Mouse (Mus musculus) gonadal fat pad, adult 2 months (tissue): ENCODE data around the gene Hoxb1. TPM values are rescaled to one million over a fixed set of nuclear protein-coding genes. Genes with fewer than 3 reads are reported as not detected.

ENCODE experiments used
- DNase-seq: peaks from one replicate; pipeline ENCODE4 v3.0.0-alpha.2; 2012; ENCODE audit warnings: low read depth
- polyA plus RNA-seq: library from polyadenylated mRNA; depleted of rRNA; stranded (reverse); fragments of >200 nt; gene quantifications from 2 replicates; pipeline ENCODE4 v1.2.3, GENCODE M21; 2012

The Hoxb1 gene
- polyA plus RNA-seq, 1 experiment: 0.92 TPM

GRCm38 (mm10) chr11:96333241-96334001 lies 32.1 kb upstream of the Hoxb1 start:
- no peak for DNase-seq

DNA sequence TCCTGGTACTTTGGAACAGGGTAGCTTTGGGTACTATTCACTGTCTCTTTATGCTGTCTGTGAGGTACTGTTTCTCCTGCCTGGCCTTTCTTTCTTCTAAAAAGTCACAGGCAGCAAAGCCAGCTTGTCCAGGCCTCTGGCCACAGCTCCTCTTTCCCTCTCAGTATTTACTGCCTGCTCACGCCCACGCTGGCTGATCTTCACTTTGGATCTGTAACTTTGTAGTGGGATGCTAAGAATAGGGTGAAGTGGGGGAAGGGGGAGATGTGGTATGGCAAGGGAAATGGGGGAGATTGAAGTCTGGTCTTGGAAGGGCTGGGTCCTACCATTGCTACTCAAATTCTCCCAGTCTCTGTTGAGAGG lies 31.6 kb upstream of the Hoxb1 start:
- no peak for DNase-seq

DNA sequence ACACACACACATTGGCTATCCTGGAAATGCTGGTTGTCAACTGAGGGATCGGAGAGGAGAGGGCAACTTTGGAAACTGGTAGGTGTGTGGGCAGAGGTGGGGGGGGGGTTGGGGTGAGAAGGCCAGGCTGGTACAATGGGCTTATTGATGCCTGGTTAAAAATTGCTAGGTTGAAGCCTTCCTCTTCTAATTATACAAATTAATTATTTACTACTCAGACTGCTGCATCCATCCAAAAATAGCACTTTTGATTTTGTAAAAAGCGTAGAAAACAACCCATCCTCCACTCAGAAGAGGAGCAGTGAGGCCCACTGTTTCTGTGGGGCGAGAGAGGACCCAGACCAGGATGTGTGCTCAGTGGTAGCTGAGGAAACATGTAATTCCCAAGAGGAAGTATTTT lies 30.6 kb upstream of the Hoxb1 start:
- DNase-seq: no peak

- DNase-seq: no peak
These were observed 29.0 kb upstream of the Hoxb1 start for GRCm38 (mm10) chr11:96336597-96336996.

DNA sequence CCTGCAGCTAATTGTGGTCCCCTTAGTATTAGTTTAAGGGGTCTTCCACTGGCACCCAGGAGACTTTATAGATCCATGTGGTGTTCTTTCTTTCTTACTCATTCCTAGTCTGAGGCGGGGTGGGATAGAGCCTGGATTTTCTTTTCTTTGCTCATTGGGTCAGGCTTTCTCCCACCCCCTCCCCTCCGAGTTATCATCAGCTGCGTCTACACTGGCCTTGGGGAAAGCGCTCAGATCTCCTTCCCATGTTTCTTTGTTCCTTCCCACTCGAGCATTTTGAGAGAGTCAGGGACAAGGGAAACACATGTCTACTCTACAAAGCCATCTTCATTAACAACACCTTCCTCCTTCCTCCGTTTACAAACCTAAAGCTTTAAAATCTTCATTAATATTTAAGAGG lies 28.5 kb upstream of the Hoxb1 start:
- no peak for DNase-seq

DNA sequence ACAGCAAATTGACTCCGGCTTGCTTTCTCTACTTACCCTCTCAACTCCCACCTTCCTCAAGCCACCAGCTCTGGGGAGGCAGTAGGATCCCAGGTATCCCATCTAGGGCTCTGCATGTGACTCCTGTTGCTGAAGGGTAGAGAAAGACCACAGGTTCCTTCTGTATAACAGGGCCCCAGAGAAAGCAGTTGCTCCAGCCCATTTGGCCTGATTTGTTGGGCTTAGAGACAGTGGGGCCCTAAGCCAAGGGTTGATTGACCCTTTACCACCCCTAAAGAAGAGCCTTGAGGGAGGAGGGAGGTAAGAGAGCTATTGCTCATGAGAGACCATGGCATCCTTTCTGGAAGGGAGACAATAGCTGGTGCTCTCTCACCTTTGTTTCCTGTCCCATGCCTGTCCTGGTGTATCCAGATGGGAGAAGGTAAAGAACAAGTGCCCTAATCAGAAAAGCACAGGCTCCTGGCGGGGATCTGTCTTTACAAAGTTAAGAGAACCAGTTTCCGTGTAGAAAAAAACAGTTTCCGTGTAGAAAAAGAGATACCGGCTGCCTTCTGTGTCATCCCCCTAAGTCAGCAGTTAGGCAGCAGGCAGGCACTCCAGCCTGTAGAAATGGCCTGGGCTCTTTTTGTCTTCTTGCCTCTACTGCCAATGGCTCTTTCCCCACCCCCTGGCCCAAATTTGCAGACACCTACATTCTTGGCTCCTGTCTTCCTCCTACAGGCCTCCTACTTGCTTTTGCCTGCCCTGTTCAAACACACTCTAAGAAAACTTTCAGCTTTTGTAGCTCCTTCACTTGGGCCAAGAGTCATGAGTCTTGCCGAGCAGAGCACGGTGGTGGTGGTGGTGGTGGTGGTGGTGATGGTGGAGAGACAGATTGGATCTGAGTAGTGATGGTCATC lies 26.3 kb upstream of the Hoxb1 start:
- DNase-seq: no peak

DNA sequence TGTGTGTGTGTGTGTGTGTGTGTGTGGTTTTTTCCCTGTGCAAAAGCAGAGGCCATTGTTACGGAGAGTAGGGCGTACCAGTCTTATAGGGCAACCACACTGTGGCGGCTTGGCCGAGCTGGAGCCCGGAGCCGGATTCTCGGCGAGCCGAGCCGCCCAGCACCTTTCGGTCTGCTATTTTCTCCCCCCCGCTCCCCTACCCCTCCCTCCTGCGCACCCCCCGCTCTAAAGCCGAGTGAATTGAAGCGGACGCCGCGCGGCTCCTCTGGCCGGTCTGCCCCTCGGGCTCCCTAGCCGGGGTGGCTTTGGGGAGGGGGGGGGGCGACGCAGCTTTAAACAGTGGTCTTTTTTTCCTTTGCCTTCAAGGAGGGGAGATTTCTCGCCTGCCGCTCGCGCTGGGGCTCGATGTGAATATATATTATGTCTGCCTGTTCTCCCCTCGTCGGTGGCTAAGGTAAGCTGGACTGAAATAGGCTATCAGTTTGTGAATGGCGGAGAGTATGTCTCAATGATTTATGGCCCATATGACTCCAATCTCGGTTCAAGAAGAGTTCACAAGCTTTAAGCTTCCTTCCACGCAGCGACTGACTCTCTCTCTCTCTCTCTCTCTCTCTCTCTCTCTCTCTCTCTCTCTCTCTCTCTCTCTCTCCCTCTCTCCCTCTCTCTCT lies 24.7 kb upstream of the Hoxb1 start:
- DNase-seq: no peak

DNA sequence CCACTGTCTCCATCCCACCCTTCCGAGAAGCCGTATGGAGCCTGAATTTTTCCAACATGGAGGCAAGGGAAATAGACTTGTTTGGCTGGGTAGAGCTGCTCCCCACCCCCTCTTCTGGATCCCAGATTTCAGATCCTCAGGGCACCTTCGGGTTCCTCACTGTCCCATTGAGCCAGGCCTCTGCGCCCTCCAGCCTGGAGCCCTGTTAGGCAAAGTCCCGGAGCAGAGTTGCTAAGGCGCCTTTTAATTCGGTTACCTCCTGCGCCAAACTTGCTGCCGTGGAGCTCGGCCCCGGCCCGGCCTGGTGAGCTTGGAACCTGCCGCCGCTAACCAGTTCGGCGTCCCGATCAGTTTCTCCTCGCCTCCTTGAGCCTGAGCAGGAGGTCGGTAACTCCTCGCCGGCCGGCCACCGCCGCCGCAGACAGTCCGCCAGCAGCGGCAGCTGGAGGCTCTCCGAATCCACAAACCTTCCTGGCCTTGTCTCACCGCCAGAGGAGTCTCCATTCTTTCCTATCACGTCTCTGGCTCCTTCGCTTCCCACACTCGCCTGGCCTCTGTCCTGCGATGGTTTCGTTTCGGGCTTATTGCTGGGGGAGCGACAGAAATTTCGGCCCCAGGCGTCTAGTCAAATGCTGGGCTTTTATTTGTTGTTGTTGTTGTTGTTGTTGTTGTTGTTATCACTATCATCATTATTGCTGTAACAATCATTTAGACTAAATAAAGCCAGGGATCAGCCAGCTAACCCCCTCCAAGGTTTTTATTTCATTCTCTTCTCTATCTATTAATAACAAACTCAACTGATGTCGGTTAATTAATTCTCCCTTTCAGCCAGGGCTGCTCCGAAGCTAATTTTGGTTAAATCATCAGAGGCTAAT lies 23.6 kb upstream of the Hoxb1 start:
- DNase-seq: no peak

DNA sequence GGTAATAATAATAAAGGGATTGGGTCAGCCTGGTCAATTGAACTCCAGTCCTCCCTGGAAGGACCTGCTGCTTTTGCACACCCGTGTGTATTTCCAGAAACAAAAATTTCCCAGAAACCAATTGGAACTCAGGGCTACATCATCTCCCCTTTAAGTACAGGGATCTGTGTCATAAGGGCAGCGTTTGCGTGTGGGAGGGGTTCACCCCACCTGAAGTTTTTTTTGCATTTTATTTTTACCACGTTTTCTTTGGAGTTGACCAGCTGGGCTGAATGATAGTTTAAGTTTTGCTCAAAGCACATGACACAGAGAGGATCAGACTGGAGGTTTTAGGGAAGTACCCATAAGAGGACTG lies 23.0 kb upstream of the Hoxb1 start:
- DNase-seq: no peak

DNA sequence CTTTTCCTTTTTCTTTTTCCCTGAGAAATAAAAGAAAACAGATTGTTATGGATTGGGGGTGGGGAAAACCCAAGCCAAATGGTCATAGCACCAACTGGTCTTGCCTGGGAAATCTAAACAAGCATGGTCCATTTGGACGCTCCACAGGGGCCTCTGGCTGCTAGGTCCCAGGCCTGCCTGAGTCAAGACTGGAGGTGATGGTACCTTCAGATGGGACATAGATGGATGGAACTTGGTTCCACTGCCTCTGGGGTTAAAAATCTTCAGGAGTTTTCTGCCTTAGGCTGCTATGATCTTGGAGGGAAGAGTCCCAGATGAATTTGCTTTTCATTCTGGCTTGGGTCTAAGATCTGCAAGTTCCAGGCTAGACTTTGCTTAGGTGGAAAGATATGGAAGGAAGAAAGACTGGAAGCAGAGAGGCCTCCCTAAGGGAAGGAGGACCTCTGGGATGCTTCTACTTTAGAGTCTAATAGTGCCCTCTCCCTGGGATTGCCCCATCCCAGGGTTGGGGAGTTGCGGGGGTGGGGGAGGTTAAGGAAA lies 22.3 kb upstream of the Hoxb1 start:
- DNase-seq: no peak

DNA sequence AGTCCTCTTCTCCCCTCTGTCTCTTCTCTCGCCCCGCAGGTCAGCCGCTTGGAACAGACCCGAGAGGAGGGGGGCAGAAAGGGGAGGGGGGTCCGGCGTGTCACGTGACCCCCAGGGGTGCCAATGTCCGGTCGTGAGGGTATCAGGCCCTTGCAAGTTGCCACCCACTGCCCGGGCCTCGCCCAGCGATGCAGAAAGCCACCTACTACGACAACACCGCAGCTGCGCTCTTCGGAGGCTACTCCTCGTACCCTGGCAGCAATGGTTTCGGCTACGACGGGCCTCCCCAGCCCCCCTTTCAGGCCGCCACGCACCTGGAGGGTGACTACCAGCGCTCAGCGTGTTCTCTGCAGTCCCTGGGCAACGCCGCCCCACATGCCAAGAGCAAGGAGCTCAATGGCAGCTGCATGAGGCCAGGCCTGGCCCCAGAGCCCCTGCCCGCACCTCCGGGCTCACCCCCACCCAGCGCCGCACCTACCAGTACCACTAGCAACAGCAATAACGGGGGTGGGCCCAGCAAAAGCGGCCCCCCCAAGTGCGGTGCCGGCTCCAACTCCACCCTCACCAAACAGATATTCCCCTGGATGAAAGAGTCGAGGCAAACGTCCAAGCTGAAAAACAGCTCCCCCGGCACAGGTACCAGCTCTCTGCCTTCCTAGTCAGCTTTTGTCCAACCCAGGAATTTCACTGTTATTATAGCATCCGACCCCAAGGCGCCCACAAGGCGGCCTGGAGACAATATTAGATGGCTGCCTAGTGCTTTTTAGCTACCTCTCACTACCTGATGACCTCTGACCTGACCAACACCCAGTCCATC lies 21.3 kb upstream of the Hoxb1 start:
- DNase-seq: no peak

DNA sequence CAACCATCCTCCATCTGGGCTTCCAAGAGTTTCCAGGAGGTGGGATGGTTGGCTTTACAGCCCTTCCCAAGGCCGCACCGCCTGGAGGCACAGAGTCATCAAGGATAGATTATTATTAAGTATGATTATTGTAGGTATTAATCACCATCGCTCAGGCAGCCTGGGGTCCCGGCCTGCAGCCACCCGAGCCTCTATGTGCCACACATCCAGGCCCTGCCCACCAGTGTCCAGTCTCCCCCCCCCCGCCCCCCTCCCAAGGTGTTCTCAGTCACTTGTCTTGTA lies 20.7 kb upstream of the Hoxb1 start:
- no peak for DNase-seq

DNA sequence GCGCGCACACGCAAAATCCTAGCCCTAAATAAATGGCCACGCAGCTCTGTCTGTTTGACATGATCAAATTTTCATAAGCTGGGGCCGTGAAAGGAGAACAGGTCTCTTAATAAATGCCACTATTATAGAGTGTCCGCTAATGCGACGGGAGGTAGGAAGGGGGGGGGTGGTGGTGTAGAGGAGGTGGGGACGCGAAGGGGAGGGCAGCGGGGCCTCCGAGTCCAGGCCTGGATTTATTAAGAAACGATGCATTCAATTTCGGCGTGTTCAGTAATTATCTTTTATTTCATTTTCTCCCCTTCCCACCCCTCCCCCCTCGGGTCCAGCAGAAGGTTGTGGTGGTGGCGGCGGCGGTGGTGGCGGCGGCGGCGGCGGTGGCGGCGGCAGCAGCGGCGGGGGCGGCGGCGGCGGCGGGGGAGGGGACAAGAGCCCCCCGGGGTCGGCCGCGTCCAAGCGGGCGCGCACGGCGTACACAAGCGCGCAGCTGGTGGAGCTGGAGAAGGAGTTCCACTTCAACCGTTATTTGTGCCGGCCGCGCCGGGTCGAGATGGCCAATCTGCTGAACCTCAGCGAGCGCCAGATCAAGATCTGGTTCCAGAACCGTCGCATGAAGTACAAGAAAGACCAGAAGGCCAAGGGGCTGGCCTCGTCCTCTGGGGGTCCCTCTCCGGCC lies 20.2 kb upstream of the Hoxb1 start:
- DNase-seq: no peak

- DNase-seq: no peak
These were observed 19.4 kb upstream of the Hoxb1 start for GRCm38 (mm10) chr11:96345893-96346806.

- DNase-seq: no peak
These were observed 18.5 kb upstream of the Hoxb1 start for GRCm38 (mm10) chr11:96346916-96347520.

- no peak for DNase-seq
These were observed 17.8 kb upstream of the Hoxb1 start for GRCm38 (mm10) chr11:96347717-96348116.

GRCm38 (mm10) chr11:96348141-96348928 lies 17.2 kb upstream of the Hoxb1 start:
- no peak for DNase-seq

DNA sequence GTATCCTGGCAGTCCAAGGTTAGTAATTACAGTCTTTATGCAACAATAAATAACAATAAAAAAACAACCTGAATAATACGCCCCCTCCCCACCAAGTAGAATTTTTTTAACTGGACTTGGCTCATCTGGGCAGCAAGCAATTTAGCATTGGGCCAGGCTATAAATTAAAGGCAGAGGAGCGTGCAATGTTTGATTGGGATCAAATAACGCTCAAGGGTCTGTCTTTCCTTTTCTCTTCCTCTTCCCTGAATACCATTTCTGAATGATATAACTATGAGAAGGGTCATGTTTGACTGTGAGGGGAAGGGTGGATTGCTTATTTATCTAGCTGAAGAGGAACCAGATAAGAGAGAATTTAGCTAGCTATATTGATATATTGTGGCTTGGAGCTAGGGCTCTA lies 16.6 kb upstream of the Hoxb1 start:
- DNase-seq: no peak
